Mouse (Mus musculus) layer of hippocampus, postnatal 25 days (tissue): ENCODE results near the gene Golm1. TPM values are rescaled to one million over a fixed set of nuclear protein-coding genes. Genes with fewer than 3 reads are reported as not detected.
A peak's percentile ranks its signal among the peaks of the same experiment; 100 is the strongest.
"Not testable (repeated sequence)": the region's sequence is repeated elsewhere in the genome, so short reads cannot be mapped to it uniquely, and the experiment has no call there.

Source experiments
- DNase-seq, 2 experiments: peaks; one replicate each; pipeline ENCODE4 v3.0.0; 2022; ENCODE audit warnings: mixed read lengths in 2 of 2, low spot score in 1 of 2; ENCODE audit errors: extremely low spot score in 1 of 2
- total RNA-seq, 2 experiments: library from RNA; stranded (reverse); gene quantifications; 2 replicates each; pipeline ENCODE4 v1.2.3; 2021

Golm1 gene
- total RNA-seq = 10 to 100 TPM; 54.3 to 62.7 TPM

DNA sequence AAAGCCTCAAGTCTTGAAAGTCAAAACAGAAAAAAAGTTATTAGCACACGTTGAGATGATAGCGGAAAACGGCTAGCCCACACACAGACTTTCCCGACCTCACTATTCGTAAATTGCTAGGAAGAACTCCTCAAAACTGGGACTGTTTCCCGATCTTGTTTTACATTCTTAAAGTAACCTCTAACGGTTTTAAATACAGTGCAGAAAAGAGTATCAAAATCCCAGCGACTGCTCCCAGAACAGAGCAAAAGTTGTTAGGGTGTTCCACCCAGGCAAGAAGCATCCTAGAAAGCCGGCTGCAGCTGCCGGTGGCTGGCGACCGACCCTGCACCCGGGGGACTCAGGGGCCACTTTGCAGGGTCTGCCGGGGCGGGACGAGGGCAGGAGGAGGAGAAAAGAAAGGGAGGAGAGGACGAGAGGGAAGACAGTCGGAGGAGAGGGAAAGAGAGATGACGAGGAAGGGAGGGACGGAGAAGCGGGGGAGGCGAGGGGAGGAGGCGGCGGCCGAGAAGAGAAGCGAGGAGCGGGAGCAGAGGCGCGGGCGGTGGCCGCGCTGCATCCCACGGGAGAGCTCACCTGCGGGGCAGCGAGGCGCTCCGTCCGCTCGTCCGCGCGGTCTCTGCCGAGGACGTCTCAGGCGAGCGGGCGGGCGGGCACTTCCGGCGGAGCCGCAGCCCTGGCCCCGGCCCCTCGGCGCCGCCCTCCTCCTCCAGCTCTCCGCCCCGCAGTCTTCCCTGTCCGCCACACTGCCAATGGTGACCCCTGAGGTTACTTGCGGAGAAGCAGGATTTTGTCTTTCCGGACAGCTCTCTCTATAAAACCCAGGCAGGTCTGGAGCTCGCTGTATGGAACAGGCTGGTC, at the start of gene Golm1:
Gene Golm1 (minus strand): TSS at position 661 of the 861 bp plus-strand sequence.
- peak in 1 of 2 experiments; percentile 43 for DNase-seq

GRCm38 (mm10) chr13:59722089-59722488, 46.5 kb upstream of the Golm1 start:
- DNase-seq = not testable (repeated sequence)

DNA sequence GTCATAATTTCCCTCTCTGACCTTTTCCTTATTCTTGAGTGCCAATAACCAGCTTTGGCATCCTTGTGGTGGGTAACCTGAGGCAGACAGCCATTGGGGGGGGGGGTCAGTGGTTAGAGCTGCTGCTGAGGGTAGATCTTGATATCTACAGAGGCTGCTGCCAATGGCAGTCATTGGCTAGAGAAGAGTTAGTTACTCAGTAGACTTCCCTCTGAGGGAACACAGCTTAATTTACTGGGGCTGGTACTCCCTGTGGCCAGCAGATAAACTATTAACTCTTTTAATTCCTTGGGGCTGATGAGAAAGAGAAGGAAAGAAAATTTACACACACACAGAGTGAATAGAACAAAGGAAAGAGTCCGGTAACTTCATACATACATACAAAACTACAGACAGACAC, 43.9 kb upstream of the Golm1 start:
- no peak for DNase-seq

DNA sequence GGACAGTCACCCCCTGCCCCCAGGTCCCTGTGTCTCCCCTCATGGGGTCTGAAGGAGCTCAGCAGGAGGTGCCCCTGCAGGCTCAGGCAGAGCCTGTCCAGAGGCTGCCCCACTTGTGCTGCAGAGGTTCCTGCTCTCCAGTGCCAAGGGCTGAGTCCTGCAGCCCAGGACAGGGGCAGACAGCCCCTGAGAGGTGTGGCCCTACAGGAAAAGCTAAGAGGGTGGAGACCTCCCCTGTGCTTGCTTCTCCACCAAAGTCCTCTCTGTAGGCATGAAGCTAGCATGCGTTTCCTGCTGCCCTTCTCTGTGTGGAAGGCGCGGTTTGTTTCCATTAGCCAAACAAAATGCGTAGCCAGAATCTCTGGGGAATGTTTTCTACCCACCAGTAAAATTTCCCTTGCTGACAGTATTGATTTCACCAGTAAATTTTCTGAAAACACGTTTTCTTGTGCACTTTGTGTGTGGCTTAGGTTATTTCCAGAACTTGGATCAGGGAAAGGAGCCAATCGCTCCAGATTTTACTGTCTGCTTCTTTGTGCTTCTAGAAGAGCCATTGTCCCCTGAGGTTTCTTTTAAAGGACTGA, 43.3 kb upstream of the Golm1 start:
- DNase-seq = not testable (repeated sequence)

DNA sequence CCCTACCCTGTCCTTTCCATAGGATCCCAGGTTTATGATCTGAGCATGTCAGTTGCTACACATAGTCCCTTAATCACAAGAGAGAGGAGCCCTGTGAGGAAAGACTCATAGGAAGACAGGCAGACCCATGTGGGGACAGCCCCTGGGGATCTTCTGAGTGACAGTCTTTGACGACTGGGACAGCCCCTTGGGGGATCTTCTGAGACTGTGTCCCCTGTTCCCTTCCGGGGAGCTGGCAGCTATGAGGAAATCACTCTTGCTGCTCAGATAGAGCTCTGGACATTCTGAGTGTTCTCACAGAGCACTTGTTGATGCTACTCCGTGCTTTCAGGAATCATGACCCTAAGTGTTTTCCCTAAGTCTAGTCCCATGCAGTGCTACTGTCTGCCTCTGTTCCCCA, 38.1 kb upstream of the Golm1 start:
- no peak for DNase-seq

DNA sequence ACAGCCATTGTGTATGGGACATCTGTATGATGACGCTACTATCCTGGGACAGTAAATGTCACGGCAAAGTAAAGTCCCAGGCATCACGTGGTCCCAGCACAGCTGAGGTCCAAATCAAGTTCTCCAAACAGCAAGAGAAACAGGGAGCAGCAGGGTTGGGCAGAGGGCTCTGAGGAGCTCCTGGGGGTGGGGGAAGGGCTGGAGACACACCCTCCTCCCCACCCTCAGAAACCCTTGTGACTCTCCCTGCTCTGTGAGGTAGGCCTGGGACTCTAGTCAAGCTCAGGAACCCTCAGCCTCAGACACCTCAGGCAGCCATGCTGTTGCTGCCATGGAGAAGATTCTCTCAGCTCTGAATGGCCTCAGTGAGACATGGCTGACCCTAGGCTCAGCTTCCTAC, 36.4 kb upstream of the Golm1 start, which contains the start of gene Spata31d1b:
Gene Spata31d1b (plus strand): TSS at position 301 of the 400 bp plus-strand sequence.
- DNase-seq = not testable (repeated sequence)

DNA sequence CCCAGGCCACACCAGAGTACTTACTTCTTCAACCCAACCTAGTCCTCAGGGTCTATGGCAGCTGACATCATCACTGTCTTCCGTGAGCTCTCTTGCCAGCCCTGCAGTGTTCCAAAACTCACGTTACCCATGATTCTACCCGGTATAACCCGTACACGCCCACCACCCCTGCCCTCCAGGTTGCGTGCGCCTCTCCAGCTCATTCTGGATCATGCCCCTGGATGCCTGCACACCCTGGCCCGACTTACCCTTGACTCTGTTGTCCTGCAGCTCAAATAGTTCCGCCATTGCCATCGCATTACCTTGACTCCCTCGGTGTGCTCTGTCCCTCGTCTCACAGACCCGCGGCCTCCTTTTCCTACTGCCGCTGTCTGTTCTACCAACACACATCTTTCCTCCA, 34.6 kb upstream of the Golm1 start, which contains the start of gene Spata31d1a:
Gene Spata31d1a (minus strand): TSS at position 101 of the 400 bp plus-strand sequence.
- DNase-seq = no peak

DNA sequence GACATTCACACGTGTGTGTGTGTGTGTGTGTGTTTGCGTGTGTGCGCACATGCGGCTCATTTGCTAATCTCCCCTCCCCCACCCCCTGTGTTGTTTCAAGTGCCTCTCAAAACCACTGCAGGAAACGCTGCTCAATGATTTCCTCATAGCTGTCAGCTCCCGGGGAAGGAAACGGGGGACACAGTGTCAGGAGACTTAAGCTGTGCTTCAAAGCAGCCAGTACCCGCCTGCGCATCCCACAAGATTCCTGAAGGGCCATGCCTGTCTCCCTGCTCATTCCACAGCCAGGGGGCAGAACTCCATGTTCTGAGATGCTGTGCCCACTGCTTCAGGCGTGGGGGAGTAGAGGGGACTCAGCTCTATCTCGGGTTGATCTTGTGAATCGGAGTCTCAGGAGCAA, 29.0 kb upstream of the Golm1 start:
- no peak for DNase-seq

GRCm38 (mm10) chr13:59703514-59703913, 27.9 kb upstream of the Golm1 start:
- DNase-seq = no peak

GRCm38 (mm10) chr13:59700137-59700536, 24.5 kb upstream of the Golm1 start:
- not testable (repeated sequence) for DNase-seq

- no peak for DNase-seq
Measured at GRCm38 (mm10) chr13:59699131-59699530, 23.5 kb upstream of the Golm1 start.

- no peak for DNase-seq
Measured at GRCm38 (mm10) chr13:59695781-59696180, 20.2 kb upstream of the Golm1 start.

DNA sequence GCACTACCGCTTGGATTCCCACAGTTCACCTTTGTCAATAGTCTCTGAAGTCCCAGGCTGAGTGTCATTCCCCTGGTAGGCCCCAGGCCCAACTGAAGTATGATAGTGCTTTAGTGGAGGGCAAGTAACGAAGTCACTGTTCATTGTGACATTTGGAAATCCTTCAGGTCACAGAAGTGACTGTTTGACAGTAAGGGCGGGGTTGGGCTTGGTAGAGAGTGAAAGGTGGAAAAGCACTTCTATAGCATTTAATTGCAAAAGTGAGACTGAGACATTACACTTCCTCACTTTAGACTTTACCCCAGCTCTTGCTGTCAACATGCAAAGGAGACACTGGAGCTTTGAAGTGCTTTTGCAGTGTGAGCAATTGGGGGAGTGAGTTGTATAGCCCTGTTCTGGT, 18.4 kb upstream of the Golm1 start, which contains the start of gene 4921517D22Rik:
Gene 4921517D22Rik (minus strand): TSS at position 101 of the 400 bp plus-strand sequence.
- no peak for DNase-seq

- no peak for DNase-seq
Measured at GRCm38 (mm10) chr13:59691478-59691877, 15.9 kb upstream of the Golm1 start.

DNA sequence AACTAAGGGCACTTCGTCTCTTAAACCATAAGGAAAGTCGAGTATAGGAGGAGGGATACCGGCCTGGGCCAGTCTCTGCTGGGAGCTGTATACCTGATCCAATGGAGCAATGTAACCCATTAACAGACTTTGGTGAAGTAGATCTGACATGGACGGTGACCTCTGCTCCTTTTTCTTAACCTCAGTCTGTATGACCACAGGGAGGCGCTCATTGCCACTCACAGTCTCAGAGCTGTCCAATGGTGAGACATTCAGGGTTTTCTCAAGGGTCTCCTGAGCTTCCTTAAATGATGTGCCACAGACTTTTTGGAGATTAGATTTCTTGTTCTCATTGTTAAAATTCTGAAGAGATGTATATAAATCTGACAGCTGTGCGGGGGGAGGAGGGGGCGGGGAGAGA, 15.0 kb upstream of the Golm1 start:
- no peak for DNase-seq

- DNase-seq = no peak
Measured at GRCm38 (mm10) chr13:59689843-59690242, 14.2 kb upstream of the Golm1 start.

GRCm38 (mm10) chr13:59689313-59689712, 13.7 kb upstream of the Golm1 start:
- DNase-seq = no peak

DNA sequence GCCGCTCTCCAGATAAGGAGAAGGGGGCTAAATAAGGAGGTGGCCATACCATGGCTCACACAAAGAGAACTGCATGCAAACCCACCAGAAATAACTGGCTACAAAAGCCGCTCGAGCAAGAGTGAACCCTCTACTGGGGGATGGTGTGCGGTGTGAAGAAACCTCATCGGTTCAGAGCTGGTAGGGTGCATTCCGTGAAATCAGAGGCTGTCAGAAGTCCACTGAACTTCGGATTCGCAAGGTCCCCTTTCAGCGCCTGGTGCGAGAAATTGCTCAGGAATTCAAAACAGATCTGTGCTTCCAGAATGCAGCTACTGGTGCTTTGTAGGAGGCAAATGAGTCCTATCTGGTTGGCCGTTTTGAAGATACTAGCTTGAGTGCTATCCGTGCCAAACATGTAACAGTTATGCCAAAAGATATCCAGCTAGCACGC, 12.7 kb upstream of the Golm1 start:
- peak in 1 of 2 experiments; percentile 29 for DNase-seq

DNA sequence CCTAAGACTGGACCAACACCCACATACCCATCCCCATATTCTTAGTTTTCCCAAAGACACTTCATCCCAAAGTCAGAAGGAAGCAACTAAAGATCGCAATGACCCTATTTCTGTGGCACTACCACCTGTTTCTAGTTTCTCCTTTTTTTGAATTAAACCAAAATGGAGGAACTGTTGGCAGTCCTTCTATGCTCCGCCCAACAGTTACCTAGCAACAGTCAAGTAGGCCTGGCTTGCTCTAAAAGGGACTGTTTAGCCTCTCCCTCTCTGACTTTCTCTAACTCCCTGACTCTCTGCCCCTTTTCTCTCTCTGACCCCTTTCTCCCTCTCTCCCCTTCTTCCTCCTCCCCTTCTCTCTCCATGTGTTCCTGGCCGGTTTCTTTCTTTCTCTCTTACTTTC, 9.6 kb upstream of the Golm1 start:
- no peak for DNase-seq

DNA sequence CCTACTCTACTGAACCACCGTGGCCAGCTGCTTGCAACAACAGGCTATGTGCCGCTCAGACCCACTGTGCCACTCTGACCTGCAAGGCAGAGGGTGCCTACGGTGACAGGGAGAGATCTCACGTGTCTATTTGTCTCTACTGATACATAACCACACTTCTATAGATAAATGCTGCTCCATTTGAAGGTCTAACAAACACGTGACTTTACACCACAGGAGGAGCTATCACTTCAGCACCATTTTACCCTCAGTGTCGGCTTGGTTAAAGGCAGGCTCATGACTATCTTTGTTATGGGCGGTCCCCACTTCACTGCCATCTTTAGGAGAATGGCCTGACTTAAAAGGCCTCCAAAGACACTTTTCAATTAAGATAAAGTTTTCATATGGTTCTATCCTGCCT, 7.0 kb upstream of the Golm1 start:
- no peak for DNase-seq

- DNase-seq = no peak
Measured at GRCm38 (mm10) chr13:59679908-59680307, 4.3 kb upstream of the Golm1 start.
